Mouse (Mus musculus) lung, adult 2 months (tissue): ENCODE results near the gene Fshb.

ENCODE experiments used
- CTCF ChIP-seq: fragments of 200-500 bp; IDR thresholded peaks from 2 replicates; pipeline ENCODE4 v1.5.1; 2011; ENCODE audit warnings: mild to moderate bottlenecking, low read length, control low read depth; ENCODE audit not compliant: insufficient read depth
- POLR2A ChIP-seq: fragments of 200-500 bp; IDR thresholded peaks from 2 replicates; pipeline ENCODE4 v1.6.1; 2011; ENCODE audit warnings: low read depth, mild to moderate bottlenecking, control low read depth, low read length, borderline replicate concordance; ENCODE audit errors: extremely low read depth

GRCm38 (mm10) chr2:107022713-107023112 lies 36.7 kb downstream of the Fshb start:
- no peak for TF ChIP-seq POLR2A
- no peak for TF ChIP-seq CTCF
